Mouse (Mus musculus) gastrocnemius, adult 18-20 months (tissue): ENCODE results near the gene Yipf3. TPM values are rescaled to one million over a fixed set of nuclear protein-coding genes. Genes with fewer than 3 reads are reported as not detected.

Experiments used
- DNase-seq: peaks from one replicate; pipeline ENCODE4 v3.0.0; 2021; ENCODE audit warnings: low spot score
- long read RNA-seq, 2 experiments: library from polyadenylated mRNA; stranded (forward); transcript quantifications; one replicate each; pipeline ENCODE4 v2.0.0; 2021
- total RNA-seq, 2 experiments: library from RNA; stranded (reverse); gene quantifications; 2 replicates each; pipeline ENCODE4 v1.2.3; 2021

Gene Yipf3
- 10 to 100 TPM; 46.7 to 60.1 TPM for total RNA-seq
- long read RNA-seq, experiment 1, transcript Yipf3-201 (9 exons, 2,035 nt), result major isoform, 44 of 52 reads
- long read RNA-seq, experiment 1, partial matches to known transcripts, result 5 of 52 reads
- long read RNA-seq, experiment 1, other reads (novel, unspliced or antisense), result 3 of 52 reads
- long read RNA-seq, experiment 2, transcript Yipf3-201 (9 exons, 2,035 nt), result major isoform, 36 of 49 reads
- long read RNA-seq, experiment 2, partial matches to known transcripts, result 8 of 49 reads
- long read RNA-seq, experiment 2, other reads (novel, unspliced or antisense), result 5 of 49 reads

DNA sequence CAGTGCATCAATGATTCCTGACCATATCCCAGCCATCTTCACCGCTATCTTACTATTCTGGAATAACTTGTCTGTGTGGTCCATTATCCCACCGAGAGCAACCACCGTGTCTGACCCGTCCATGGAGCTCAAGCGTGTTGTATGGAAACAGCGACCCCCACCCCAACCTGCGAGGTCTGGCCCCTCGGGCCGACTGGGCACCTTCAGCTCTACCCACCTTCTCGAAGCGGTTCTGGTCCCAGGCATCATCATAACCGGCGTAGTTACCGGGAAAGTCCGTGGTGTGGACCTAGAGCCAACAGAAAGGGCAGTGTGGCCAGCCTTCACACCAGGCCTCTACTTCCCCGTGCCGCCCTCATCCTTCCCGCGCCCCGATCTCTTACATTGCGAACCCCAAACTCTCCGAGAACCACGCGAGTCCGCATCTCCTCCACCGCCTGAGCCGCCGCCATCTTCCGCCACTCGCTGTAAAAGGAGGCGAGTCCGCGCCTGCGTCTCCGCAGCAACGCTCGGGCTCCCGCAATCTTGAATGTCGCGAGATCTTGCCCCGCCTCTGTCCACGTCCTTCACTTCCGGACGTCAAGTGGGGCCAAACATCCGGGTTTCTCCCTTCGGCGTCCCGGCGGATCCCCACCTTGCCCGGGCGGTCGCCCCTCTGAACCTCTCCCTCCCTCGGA, at the start of gene Yipf3, which contains the start of gene Polr1c:
Gene Yipf3, plus strand, starts transcription at position 569 of the 677 bp plus-strand sequence.
Gene Polr1c, minus strand, starts transcription at position 543 of the 677 bp plus-strand sequence.
- DNase-seq, result peak; percentile 97

DNA sequence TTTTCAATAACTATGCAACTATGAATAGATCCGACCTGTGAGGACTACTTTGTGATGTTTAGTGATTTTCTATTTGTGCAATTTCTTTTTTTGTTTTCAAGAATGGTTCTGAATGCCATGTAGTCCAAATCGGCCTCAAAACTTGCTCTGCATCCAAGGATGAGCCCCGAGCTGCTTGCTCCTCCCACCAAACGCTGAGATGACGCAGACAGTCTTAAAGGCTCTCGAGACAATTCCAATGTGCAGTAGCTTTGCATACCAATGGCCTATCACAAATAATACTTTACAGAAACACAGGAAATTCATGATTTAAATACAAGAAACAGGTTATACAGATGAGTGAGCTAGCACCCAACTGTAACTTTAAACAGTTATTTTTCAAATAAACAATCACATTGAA, 46.7 kb upstream of the Yipf3 start:
- DNase-seq, result no peak

DNA sequence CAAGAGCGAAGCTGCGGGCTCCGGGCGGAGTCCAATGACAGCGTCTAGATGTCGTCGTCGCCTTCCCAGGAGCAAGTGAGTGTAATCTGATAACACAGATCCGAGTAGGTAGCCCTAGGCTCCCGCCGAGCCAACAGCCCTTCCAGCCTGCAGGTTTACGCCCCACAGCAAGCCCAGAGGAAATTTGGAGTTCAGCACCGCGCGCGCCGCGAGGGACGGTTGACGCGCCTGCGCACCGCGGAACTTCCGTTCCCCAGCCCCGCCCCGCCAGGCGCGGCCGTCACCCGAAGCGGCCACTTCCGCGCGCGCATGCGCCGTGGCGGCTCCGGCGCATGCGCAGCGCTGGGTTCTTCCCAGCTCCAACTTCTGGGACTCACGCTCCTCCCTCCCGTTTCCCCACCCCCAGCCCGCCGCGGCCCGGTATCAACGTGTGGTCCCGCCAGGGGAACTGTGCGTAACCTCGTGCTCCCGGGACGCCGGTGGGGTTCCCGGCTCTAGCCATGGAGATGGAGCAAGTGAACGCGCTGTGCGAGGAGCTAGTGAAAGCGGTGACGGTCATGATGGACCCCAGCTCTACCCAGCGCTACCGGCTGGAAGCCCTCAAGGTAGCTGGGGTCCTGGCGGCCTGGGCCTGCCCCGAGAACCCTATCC, 45.3 kb upstream of the Yipf3 start, which contains the start of the genes Polh and Xpo5:
Gene Polh, minus strand, starts transcription at position 225 of the 651 bp plus-strand sequence.
Gene Xpo5, plus strand, starts transcription at position 362 of the 651 bp plus-strand sequence.
- peak; percentile 90 for DNase-seq

DNA sequence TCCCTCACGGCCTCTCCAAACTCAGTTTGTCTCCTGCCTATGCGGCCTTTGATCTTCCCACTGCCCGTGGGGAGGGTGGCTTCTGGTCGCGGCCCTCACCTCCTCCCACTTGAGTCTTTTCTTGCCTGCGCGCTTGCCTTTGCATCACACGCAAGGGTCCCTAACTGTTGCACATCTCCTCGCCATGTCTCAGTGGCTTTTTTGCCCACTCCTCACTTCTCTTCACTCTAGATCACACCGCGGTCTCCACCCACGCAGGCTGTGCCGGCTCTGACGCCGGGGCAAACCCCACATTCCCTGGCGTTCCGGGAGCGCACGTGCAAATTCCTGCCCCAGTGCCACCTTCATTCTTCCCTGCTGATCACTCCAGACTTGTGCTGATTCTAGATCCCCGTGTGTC, 44.8 kb upstream of the Yipf3 start:
- peak; percentile 28 for DNase-seq

DNA sequence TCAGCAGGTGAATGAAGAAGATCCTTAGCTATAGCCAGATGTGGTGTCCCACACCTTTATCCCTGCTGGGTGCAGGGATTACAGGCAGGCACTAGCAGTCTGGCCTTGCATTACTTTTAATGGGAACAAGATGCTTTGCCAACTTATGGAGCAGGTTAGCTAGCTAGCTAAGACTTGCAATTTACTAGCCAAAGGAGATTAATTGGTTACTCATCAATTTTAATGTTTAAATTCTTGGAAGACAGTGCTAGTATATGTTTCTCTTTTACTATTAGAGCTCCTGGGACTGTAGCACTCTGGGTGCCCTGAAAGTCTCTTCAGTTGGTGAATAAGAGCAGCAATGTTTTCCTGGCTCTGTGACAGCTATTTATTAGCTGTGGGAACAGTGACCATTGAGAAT, 41.2 kb upstream of the Yipf3 start:
- DNase-seq, result no peak

DNA sequence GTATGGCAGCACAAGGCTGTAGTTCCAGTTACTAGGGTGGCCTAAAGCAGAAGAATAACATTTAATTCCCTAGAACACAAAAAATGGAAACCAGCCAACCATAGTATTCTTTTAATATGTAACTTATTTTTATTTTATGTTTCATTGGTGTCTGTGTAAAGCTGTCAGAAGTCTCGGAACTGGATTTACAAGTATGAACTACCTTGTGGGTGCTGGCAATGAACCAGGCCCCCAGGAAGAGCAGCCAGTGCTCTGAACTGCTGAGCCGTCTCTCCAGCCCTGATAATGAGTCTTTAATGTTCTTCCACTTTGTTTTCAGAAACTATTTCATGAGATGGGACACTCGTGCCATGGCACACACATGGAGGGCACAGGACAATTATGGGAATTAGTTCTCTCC, 37.3 kb upstream of the Yipf3 start:
- no peak for DNase-seq

DNA sequence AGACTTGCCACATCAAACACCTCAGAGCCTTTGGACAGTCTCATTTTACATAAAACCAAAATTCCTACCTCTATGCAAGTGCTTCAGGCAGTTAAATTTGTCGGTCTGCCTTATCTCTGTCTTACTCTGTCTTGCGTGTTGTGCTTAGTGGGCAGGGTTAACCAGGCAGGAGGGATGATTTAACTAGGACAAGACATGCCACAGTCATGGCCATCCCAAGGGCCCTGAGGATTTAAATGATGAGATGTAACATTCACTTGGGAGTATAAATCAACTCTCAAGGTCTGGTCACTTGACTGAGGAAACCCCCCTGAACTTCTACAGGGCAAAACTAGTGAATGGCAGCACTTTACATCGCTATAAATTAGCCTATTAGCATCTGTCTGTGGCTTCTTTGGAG, 26.3 kb upstream of the Yipf3 start:
- no peak for DNase-seq

DNA sequence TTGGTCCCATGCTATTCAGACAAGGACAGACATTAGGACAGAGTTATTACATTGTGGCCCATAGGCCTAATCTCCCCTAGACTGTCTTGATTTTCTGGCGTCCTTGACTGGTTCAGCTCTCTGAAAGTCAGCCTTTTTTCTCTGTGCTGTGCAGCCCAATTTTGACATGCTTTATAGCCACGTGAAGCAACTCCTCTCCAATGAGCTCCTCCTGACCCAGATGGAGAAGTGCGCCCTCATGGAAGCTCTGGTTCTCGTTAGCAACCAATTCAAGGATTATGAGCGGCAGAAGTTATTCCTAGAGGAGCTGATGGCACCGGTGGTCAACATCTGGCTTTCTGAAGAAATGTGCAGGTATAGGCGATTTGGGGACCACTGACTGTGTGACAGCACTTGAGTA, 20.3 kb upstream of the Yipf3 start:
- DNase-seq, result no peak

DNA sequence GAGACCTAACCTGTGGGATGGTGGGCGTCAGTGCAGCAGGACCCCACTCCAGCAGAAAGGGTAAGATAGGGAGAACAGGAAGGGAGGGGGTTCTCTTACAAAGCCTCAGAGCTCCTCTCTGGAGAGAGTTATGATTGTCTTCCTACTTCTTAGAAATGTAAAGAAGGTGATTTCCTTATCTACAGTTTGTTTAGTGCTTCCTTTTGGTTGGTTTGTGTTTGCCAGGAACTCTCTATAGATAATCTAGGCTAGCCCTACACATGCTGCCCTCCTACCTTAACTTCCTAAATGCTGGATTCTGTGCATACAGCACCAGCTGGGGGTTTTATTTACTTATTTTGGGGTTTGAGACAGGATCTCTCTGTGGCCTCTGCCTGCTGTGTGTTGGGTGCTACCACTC, 11.8 kb upstream of the Yipf3 start:
- DNase-seq, result no peak

DNA sequence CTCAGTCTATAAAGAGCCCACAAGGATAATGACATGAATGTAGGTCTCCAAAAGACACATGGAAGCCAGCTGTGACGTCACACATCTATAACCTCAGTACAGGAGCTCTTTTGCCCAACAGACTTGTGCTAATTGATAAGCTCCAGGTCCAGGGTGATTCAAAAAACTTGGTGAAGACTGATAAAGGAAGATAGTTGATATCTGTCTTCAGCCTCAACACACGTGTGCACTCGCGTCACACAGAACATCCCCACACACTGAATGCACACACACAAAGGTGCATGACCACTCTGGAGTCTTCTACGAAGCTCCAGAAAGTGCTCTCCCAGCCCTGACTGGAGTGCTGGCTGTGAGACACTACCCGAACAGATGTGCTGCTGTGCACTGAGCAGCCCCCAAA, 10.8 kb upstream of the Yipf3 start:
- no peak for DNase-seq

DNA sequence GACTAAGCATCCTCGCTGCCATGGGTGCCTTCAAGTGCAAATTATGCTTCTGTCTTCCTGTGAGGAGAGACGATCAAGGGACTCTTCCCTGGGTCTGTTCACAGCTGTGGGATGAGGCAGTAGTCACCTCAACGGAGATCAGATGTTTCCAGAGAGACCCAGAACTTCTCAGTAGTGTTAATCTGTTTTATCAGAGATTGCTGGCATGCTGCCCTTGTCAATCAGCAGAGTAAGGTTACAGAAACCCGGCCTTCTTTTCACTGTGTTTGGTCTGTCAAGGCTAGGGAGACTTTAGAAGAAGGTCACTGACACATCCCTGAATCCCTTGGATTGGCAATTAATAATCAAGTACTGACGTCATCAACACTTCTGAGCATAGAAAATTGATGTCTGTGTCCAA, 10.4 kb upstream of the Yipf3 start:
- no peak for DNase-seq

DNA sequence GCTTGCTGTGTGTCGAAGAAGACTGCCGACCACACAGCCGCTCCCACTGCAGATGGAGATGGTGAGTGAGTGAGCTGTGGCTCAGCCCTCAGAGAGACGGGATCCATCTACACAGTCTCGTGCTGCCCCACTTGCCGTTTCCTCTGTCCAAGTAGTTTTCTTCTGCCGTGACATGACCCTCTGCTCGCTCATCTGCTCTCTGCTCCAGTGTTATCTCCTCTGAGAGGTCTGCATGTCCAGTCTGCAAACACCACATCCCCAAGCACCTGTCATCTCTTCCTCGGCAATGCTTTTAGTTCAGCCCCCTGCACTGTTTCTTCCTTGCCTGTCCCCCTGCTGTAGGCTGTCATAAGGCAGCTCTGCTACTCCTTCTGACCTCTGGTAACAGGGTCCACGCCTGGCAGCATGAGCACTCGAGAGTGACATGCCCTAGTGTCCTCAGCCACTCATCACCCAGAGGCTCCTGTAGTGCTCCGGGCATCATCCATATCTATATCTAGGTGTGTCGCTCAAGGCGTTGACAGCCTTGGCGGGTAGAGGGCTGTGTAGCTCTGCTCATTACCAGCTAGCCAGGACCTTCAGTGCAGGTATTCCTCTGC, 8.3 kb upstream of the Yipf3 start:
- DNase-seq, result no peak

DNA sequence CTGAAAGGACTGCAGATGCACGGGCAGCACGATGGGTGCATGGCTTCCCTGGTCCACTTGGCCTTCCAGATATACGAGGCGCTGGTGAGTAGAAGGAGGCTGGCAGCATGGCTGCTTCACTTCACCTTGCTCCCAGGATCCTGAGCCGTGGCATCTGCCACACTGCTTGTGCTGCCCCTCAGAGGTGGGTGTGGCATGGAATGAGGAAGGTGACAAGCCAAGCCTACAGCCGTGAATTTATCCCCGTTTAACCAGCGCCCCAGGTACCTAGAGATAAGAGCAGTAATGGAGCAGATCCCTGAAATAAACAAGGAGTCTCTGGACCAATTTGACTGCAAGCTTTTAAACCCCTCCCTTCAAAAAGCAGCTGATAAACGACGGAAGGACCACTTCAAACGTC, 6.4 kb upstream of the Yipf3 start:
- no peak for DNase-seq

DNA sequence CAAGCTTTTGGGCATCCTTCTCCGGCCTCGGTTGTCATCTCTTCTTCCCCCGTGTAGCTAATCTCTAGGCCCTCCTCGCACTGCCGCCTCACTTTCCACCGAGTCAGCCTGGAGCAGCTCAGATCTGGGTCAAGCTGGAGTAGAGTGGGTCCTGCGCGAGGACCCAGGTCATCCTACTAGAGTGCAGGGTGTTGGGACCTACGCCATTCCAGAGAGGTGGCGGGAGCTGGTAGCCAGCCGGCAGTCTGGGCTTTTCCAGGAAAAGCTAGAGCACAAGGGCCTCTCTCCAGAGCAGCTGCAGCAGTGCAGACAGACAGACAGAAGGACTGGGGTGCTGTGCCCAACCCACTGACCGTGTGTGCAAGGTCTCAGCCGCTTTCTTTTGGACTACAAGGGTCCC, 5.6 kb upstream of the Yipf3 start:
- no peak for DNase-seq

DNA sequence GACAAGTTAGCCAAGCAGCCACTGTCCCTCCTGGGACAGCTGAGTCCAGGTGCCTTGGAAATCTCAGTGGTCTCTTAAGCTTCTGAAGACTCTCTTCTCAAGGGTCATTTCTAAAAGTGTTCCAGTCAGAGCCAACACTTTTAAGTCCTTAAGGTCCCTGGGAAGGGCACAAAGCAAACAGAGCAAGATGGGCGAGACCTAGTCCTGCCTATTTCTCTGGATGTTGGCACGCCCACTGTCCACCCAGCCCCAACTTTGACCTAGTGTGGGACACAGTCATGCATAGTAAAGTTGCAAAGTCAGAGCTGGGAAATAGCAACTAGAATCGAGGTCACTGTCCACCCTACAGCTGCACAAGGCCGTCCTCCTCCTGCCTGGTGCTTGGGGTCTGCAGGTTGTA, 4.9 kb upstream of the Yipf3 start:
- no peak for DNase-seq

DNA sequence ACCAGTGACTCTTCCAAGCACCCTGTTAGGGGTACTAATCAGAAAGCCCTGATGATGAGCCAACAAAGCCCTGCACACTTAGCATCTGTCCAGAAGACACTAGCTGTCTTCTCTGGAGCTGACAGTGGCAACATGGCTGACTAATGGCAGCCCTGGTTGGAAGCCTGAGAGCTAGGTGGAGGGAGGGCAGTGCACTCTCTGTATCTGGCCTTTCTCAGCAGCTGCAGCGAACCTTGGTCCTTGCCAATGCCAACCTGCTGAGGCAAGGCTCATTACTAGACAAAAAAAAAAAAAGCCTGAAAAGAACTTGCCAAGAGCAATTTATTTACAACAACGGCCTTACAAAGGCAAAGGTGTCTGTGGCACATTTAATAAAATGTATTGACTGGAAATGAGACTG, 4.3 kb upstream of the Yipf3 start:
- DNase-seq, result no peak

DNA sequence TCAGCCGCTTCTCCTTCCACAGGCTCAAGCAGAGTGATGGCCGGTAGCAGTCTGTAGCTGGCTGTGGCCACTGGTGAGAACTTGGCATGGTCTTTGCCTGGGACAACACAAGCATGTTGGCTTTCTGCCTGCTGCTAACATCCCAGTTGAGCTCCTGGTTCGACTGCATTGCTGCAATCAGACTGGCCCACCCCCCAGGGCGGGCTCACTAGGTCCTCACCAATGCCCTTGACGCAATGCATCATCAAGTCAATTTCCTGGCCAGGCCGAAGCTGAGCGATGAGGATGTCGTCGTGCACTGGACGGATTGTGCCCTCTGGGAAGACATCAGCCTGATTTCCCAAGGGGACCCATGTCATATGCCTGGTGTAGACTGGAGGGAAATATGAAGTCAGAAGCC, 3.3 kb upstream of the Yipf3 start:
- no peak for DNase-seq

DNA sequence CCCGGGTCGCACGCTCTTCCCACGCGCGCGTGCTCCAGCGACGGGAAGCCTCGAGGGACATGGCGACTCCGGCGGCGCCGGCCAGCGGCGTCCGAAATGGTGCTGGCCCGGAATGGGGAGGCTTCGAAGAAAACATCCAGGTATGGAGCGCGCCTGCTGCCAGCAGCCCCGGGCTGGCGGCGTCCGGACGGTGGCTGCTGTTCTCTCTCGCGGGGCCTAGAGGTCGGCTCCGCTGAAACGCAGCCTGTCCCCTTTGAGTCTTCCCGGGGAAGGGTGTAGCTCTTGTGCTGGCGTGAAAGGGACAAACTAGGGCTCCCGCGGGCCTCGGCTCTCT, 276 bp downstream of the Yipf3 start:
- DNase-seq, result no peak

DNA sequence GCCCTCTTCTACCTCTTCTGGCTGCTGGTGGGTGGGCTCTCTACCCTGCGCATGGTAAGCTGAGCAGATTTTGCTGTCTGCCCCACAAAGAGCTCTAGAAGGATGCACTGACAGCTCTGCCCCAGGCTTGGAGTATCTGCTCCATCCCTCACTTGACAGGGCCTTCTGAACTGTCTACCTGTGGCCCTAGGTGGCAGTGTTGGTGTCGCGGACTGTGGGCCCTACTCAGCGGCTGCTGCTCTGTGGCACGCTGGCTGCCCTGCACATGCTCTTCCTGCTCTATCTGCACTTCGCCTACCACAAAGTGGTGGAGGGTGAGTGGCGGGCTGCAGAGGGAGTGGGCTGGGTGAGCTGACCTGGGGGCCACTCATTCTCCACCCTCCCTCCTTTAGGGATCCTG, 3.3 kb downstream of the Yipf3 start:
- DNase-seq, result no peak

DNA sequence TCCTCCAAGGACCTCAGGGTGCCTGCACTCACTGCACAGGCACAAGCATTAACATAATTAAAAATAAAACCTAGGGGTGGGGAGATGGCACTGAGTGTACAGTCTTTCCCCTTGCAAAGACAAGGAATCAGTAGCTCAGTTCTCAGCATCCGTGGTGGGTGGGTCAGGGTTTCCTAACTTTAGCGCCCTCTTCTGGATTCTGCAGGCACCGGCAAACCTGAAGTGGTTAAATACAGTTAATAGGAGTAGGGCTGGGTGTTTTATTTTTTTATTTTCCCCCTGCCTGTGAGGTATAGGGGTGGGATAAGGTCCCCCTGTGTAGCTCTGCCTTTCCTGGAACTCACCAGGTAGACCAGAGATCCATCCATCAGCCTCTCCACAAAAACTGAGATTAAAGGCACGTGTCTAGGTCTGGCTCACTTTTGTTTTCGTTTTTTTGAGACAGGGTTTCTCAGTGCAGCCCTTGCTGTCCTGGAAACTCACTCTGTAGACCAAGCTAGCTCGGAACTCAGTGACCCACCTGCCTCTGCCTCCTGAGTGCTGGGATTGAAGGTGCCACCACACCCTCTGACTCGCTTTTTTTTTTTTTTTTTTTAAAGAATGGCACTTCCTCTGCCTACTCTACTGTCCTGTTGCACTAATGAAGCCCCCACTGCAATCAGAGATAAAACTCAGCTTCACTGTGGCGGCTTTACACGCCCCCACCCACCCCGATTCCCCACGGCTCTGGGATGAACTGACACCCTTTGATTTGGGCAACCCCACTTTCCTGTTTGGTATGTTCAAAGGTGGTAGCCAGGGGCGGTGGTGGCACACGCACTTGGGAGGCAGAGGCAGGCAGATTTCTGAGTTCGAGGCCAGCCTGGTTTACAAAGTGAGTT, 4.9 kb downstream of the Yipf3 start:
- DNase-seq, result no peak

DNA sequence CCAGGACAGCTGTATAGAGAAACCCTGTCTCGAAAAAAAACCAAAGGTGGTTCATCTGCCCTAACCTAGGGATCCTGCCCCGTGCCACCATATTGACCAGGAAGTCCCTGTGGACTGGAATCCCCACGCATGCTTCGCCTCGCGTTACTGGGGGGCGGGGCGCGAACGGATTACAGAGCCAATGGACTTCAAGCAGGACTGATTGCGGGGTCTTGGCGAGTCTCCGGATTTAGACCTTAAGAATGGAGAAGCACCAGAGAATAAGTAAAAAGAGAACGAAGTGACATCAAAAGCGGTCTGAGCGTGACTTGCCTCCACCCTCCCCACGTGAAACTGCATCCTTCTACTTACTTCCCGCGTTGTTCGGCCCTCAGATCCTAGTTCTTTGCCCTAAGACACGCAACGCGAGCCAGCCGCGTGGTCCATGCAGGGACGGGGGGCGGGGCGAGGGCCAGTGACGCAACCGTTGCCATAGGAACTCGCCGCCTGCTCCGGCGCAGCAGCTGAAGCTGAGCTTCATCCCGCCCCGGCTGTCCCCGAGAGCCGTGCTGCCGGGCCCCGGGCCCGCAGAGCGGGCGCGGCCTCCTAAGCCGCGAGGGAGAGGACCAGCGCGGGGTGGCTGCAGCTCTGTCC, 5.7 kb downstream of the Yipf3 start, which contains the start of gene Lrrc73:
Gene Lrrc73, plus strand, starts transcription at position 80 of the 633 bp plus-strand sequence.
- DNase-seq, result peak; percentile 89
